Mouse (Mus musculus) kidney, postnatal 0 days (tissue): ENCODE measurements at regions not wholly inside any gene's neighbourhood (a gene's known extent, or its start where the extent isn't known, plus 50 kb on each side); places are given as distances from the start of the nearest gene placed in this dataset.

Experiments used
- ATAC-seq: fragments of 200-750 bp; cut with Nextera tagmentation; replicated peaks from 2 replicates; pipeline ENCODE4 v1.8.0; 2017; ENCODE audit warnings: low read depth, moderate number of reproducible peaks, moderate TSS enrichment, moderate library complexity; ENCODE audit not compliant: low FRiP score
- DNase-seq: peaks from one replicate; pipeline ENCODE4 v3.0.0-alpha.2; 2016; ENCODE audit warnings: low spot score
- H3K27ac ChIP-seq: fragments of 300-500 bp; sonication (generic); 2 replicates; pipeline ENCODE4 v1.5.1; 2014; ENCODE audit warnings: mild to moderate bottlenecking
- H3K27me3 ChIP-seq: fragments of 300-500 bp; sonication (generic); 2 replicates; pipeline ENCODE4 v1.6.1; 2014; ENCODE audit warnings: low read length, mixed read lengths; ENCODE audit not compliant: insufficient read depth
- H3K36me3 ChIP-seq: fragments of 300-500 bp; sonication (generic); 2 replicates; pipeline ENCODE4 v1.6.1; 2014; ENCODE audit warnings: low read length, mixed read lengths; ENCODE audit not compliant: insufficient read depth
- H3K4me1 ChIP-seq: fragments of 300-500 bp; sonication (generic); replicated peaks from 2 replicates; pipeline ENCODE4 v1.6.1; 2014; ENCODE audit warnings: antibody characterized with exemption, low read length, mixed read lengths; ENCODE audit not compliant: insufficient read depth
- H3K4me2 ChIP-seq: fragments of 300-500 bp; sonication (generic); 2 replicates; pipeline ENCODE4 v1.6.1; 2014; ENCODE audit warnings: mild to moderate bottlenecking, low read length, moderate library complexity, mixed read lengths
- H3K4me3 ChIP-seq: fragments of 300-500 bp; sonication (generic); replicated peaks from 2 replicates; pipeline ENCODE4 v1.5.1; 2014; ENCODE audit warnings: low read depth, low read length
- H3K9ac ChIP-seq: fragments of 300-500 bp; sonication (generic); 2 replicates; pipeline ENCODE4 v1.6.1; 2014; ENCODE audit warnings: low read depth, low read length
- H3K9me3 ChIP-seq: fragments of 300-500 bp; sonication (generic); replicated peaks from 2 replicates; pipeline ENCODE4 v1.6.1; 2016; ENCODE audit warnings: low read length, inconsistent platforms, mixed read lengths
- CTCF ChIP-seq: IDR thresholded peaks from 2 replicates; pipeline ENCODE4 v1.5.1; 2016; ENCODE audit warnings: antibody characterized with exemption, low read depth, mild to moderate bottlenecking, moderate library complexity
- WGBS: fragments of 180-500 bp; shearing (Covaris S2); extraction: QIAGEN DNeasy Blood & Tissue Kit; methylation state at CpG from one replicate; pipeline ENCODE4 v1.1.7; 2014; 5-methylcytosine and 5-hydroxymethylcytosine counted together

GRCm38 (mm10) chr15:90082175-90082951 is 141.7 kb upstream of the Alg10b start:
- Histone ChIP-seq H3K4me2 (no peak overlapping the region), H3K27me3 (no peaks in the 10 kb centered on the region), H3K9me3 (no peaks in the 10 kb centered on the region), H3K9ac (no peak overlapping the region), H3K27ac (no peak overlapping the region), H3K4me3 (no peak overlapping the region), H3K4me1 (no peaks in the 10 kb centered on the region), H3K36me3 (no peaks in the 10 kb centered on the region)
- peak; percentile 63 for DNase-seq
- TF ChIP-seq CTCF: no peak
- no peak for ATAC-seq
- WGBS: 56% methylated on average over 9 of the region's 9 CpGs

- Histone ChIP-seq H3K4me2 (no peak overlapping the region), H3K36me3 (no peaks in the 10 kb centered on the region), H3K27me3 (no peaks in the 10 kb centered on the region), H3K4me3 (no peak overlapping the region), H3K27ac (no peak overlapping the region), H3K9ac (no peak overlapping the region), H3K9me3 (no peaks in the 10 kb centered on the region), H3K4me1 (no peaks in the 10 kb centered on the region)
- no peak for TF ChIP-seq CTCF
- ATAC-seq (no peak), DNase-seq (peak; percentile 14)
- 73% methylated on average over 3 of the region's 3 CpGs for WGBS
These were observed 114.6 kb upstream of the Alg10b start for GRCm38 (mm10) chr15:90109445-90109988.

DNA sequence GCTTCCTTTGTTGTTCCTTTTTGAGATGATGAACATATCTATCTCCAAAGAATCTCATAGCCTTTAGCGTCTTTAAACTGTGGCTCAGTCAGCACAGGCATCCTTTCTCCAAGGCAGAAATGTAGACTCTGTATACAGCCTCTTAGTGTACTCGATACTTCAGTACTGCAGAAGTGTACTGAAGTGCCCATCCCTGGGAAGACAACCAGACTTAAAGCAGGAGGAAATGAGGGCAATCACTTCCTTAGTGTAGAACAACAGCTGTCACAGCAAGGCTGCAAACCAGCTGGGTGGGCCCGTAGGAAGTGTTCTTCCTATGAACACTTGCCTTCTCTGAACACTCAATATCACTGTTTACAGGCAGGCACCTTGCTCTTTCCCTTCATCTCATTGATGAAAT is 110.5 kb upstream of the Alg10b start:
- H3K27ac ChIP-seq: no peak overlapping the region
- H3K9ac ChIP-seq: no peak overlapping the region
- WGBS: 52% methylated on average over 3 of the region's 3 CpGs
- DNase-seq: no peak
- ATAC-seq: no peak
- H3K4me2 ChIP-seq: no peak overlapping the region
- H3K4me3 ChIP-seq: no peak overlapping the region
- no peaks in the 10 kb centered on the region for H3K27me3 ChIP-seq
- H3K36me3 ChIP-seq: no peaks in the 10 kb centered on the region
- TF ChIP-seq CTCF: no peak
- no peaks in the 10 kb centered on the region for H3K4me1 ChIP-seq
- H3K9me3 ChIP-seq: no peaks in the 10 kb centered on the region

DNA sequence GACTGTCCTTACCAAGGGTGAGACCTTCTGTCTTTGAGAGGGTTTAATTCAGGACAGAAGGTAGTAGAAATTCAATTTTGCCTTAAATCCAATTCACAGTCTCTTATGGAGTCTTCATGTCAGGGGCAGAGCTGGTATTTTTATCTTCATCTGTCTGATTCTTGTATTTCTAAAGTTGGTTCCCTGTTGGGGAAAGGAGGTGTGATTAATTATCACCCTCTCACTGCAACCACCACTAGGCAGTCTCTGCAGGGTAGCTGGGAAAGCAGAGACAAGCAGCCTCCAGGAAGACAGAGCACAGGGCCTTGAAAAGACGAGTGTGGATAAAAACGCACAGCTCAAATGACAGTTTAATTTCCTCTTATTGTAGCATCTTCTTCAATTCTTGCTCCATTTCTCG is 104.4 kb upstream of the Alg10b start:
- ATAC-seq: no peak
- no peak overlapping the region for H3K27ac ChIP-seq
- H3K4me2 ChIP-seq: no peak overlapping the region
- no peak for TF ChIP-seq CTCF
- no peak overlapping the region for H3K4me3 ChIP-seq
- H3K36me3 ChIP-seq: no peaks in the 10 kb centered on the region
- no peak overlapping the region for H3K9ac ChIP-seq
- H3K27me3 ChIP-seq: no peaks in the 10 kb centered on the region
- no peaks in the 10 kb centered on the region for H3K4me1 ChIP-seq
- H3K9me3 ChIP-seq: no peaks in the 10 kb centered on the region
- 67% methylated on average over 3 of the region's 3 CpGs for WGBS
- no peak for DNase-seq

DNA sequence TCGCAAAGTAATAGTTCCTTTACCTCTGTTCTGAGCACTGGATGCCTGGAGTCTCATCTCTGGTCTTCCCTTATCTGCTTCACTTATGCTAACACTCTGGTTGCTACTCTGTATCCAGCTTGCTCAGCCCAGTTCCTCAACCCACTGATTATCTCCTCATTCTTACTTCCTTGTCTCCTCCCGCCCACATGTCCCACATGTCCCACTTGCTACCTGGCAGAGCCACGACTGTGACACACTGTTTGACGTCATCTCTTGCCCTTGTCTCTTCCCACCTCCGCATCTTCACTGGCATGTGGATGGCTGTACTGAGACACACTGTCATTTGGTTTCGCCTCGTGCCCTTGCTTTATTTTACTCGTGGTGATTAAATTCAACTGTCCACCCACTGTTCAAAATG is 100.1 kb upstream of the Alg10b start:
- DNase-seq (no peak), ATAC-seq (no peak)
- Histone ChIP-seq H3K27ac (no peak overlapping the region), H3K9ac (no peak overlapping the region), H3K4me1 (no peaks in the 10 kb centered on the region), H3K9me3 (no peaks in the 10 kb centered on the region), H3K4me2 (no peak overlapping the region), H3K4me3 (no peak overlapping the region), H3K36me3 (no peaks in the 10 kb centered on the region), H3K27me3 (no peaks in the 10 kb centered on the region)
- WGBS: 85% methylated on average over 8 of the region's 8 CpGs
- TF ChIP-seq CTCF: no peak

DNA sequence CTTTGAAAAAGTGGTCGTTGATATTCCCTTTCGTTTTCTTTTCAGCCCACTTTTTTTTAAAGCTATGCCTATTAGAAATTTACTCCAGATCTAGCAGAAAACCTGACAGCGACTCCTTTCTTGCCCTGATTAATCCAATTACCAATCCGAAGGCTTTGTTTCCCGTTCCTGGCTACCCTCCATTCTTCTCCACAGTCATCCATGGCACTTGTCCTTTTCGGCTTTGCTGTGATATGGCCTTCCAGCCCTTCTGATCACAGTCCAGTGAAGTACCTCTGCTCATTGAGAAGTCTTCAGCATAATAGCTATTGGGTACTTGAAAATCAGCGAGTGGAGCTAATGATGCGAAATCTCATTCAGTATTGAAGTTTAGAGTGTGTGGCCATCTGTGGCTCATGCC is 99.0 kb upstream of the Alg10b start:
- no peak for TF ChIP-seq CTCF
- Histone ChIP-seq H3K36me3 (no peaks in the 10 kb centered on the region), H3K4me1 (no peaks in the 10 kb centered on the region), H3K4me2 (no peak overlapping the region), H3K4me3 (no peak overlapping the region), H3K27ac (no peak overlapping the region), H3K27me3 (no peaks in the 10 kb centered on the region), H3K9me3 (no peaks in the 10 kb centered on the region), H3K9ac (no peak overlapping the region)
- WGBS: 79% methylated on average over 8 of the region's 8 CpGs
- no peak for DNase-seq
- no peak for ATAC-seq
